Mouse (Mus musculus): ENCODE results near the gene B3gnt3. TPM values are rescaled to one million over a fixed set of nuclear protein-coding genes. Genes with fewer than 3 reads are reported as not detected.
"Not testable (repeated sequence)": the region's sequence is repeated elsewhere in the genome, so short reads cannot be mapped to it uniquely, and the experiment has no call there.

Gene B3gnt3
- 1.7 and 2.6 TPM in 2 replicates for polyA plus RNA-seq (2015; fragmentation: Nextera tagmentation; extraction: Ambion mirVana)

GRCm38 (mm10) chr8:71701414-71702086 lies at the start of gene B3gnt3:
Gene B3gnt3, minus strand, starts transcription at chr8:71701789.
- Histone ChIP-seq H3K27ac (no peak within 1 kb of the TSS), H3K4me1 (peaks cover 12% of the 10 kb centered on the region), H3K4me3 (peak within 1 kb of the TSS; percentile 21), H3K36me3 (no peaks in the 10 kb centered on the region), H3K9ac (no peak within 1 kb of the TSS), H3K9me3 (no peaks in the 10 kb centered on the region), H3K27me3 (peaks cover 72% of the 10 kb centered on the region), H3K4me2 (peak within 1 kb of the TSS; percentile 37)
- WGBS, result 17% methylated on average over 31 of the region's 34 CpGs
- no peak for ATAC-seq (ENCODE audit: insufficient number of reproducible peaks, low FRiP score, low TSS enrichment, low read depth)

- WGBS, result 81% methylated on average over 6 of the region's 6 CpGs
- H3K4me2 ChIP-seq; H3K9ac ChIP-seq; H3K9me3 ChIP-seq; H3K4me1 ChIP-seq; H3K4me3 ChIP-seq; H3K36me3 ChIP-seq; H3K27me3 ChIP-seq; H3K27ac ChIP-seq; ATAC-seq (ENCODE audit: insufficient number of reproducible peaks, low FRiP score, low TSS enrichment, low read depth): not testable (repeated sequence)
Observed at GRCm38 (mm10) chr8:71749321-71750075, 47.9 kb upstream of the B3gnt3 start.

- ATAC-seq (ENCODE audit: insufficient number of reproducible peaks, low FRiP score, low TSS enrichment, low read depth); H3K4me1 ChIP-seq; H3K36me3 ChIP-seq; H3K27ac ChIP-seq; H3K4me3 ChIP-seq; H3K4me2 ChIP-seq; H3K9ac ChIP-seq; H3K27me3 ChIP-seq; H3K9me3 ChIP-seq: not testable (repeated sequence)
Observed at GRCm38 (mm10) chr8:71747082-71747481, 45.5 kb upstream of the B3gnt3 start.

- ATAC-seq (ENCODE audit: insufficient number of reproducible peaks, low FRiP score, low TSS enrichment, low read depth), result no peak
- Histone ChIP-seq H3K4me1 (peaks cover 8% of the 10 kb centered on the region), H3K36me3 (no peaks in the 10 kb centered on the region), H3K9ac (no peak overlapping the region), H3K27me3 (no peaks in the 10 kb centered on the region; the same call in 1 of the 2 replicates), H3K4me3 (no peak overlapping the region), H3K4me2 (no peak overlapping the region), H3K27ac (no peak overlapping the region), H3K9me3 (no peaks in the 10 kb centered on the region)
- 86% methylated on average over 1 of the region's 1 CpGs for WGBS
Observed at GRCm38 (mm10) chr8:71745322-71745721, 43.7 kb upstream of the B3gnt3 start.

GRCm38 (mm10) chr8:71742783-71743182 lies 41.2 kb upstream of the B3gnt3 start:
- Histone ChIP-seq H3K4me3 (no peak overlapping the region), H3K27me3 (no peaks in the 10 kb centered on the region; the same call in 1 of the 2 replicates), H3K27ac (no peak overlapping the region), H3K4me1 (peaks cover 8% of the 10 kb centered on the region), H3K4me2 (no peak overlapping the region), H3K36me3 (no peaks in the 10 kb centered on the region), H3K9ac (no peak overlapping the region), H3K9me3 (no peaks in the 10 kb centered on the region)
- no peak for ATAC-seq (ENCODE audit: insufficient number of reproducible peaks, low FRiP score, low TSS enrichment, low read depth)
- 54% methylated on average over 2 of the region's 2 CpGs for WGBS

- no peaks in the 10 kb centered on the region for H3K9me3 ChIP-seq
- H3K4me2 ChIP-seq, result peak overlapping the region; percentile 42
- H3K4me1 ChIP-seq, result peaks cover 8% of the 10 kb centered on the region
- 6% methylated on average over 19 of the region's 19 CpGs for WGBS
- H3K9ac ChIP-seq, result no peak overlapping the region
- no peak for ATAC-seq (ENCODE audit: insufficient number of reproducible peaks, low FRiP score, low TSS enrichment, low read depth)
- no peaks in the 10 kb centered on the region for H3K36me3 ChIP-seq
- no peaks in the 10 kb centered on the region; the same call in 1 of the 2 replicates for H3K27me3 ChIP-seq
- H3K27ac ChIP-seq, result no peak overlapping the region
- peak overlapping the region; percentile 19 for H3K4me3 ChIP-seq
Observed at GRCm38 (mm10) chr8:71741687-71742114, 40.1 kb upstream of the B3gnt3 start.

- peak overlapping the region; percentile 42 for H3K4me2 ChIP-seq
- no peak for ATAC-seq (ENCODE audit: insufficient number of reproducible peaks, low FRiP score, low TSS enrichment, low read depth)
- no peaks in the 10 kb centered on the region; the same call in 1 of the 2 replicates for H3K27me3 ChIP-seq
- peaks cover 8% of the 10 kb centered on the region for H3K4me1 ChIP-seq
- no peak overlapping the region for H3K9ac ChIP-seq
- no peaks in the 10 kb centered on the region for H3K36me3 ChIP-seq
- WGBS, result 41% methylated on average over 3 of the region's 3 CpGs
- H3K4me3 ChIP-seq, result no peak overlapping the region
- no peaks in the 10 kb centered on the region for H3K9me3 ChIP-seq
- no peak overlapping the region for H3K27ac ChIP-seq
Observed at GRCm38 (mm10) chr8:71741226-71741625, 39.6 kb upstream of the B3gnt3 start.

GRCm38 (mm10) chr8:71738316-71738715 lies 36.7 kb upstream of the B3gnt3 start:
- not testable (repeated sequence) for H3K9me3 ChIP-seq, H3K4me3 ChIP-seq, H3K27ac ChIP-seq, H3K9ac ChIP-seq, H3K36me3 ChIP-seq, H3K4me2 ChIP-seq, H3K27me3 ChIP-seq, H3K4me1 ChIP-seq
- ATAC-seq (ENCODE audit: insufficient number of reproducible peaks, low FRiP score, low TSS enrichment, low read depth), result 0 out of 2 replicates have a peak, but pooled peaks have one; percentile 44

- WGBS, result 51% methylated on average over 3 of the region's 3 CpGs
- H3K9me3 ChIP-seq, result no peaks in the 10 kb centered on the region
Observed at GRCm38 (mm10) chr8:71731652-71732230, 30.2 kb upstream of the B3gnt3 start.

GRCm38 (mm10) chr8:71728826-71729620 lies 27.4 kb upstream of the B3gnt3 start:
- no peak overlapping the region for H3K9ac ChIP-seq
- H3K27me3 ChIP-seq, result peaks cover 46% of the 10 kb centered on the region
- H3K4me1 ChIP-seq, result peaks cover 23% of the 10 kb centered on the region
- H3K4me2 ChIP-seq, result peak overlapping the region; percentile 55
- no peaks in the 10 kb centered on the region for H3K36me3 ChIP-seq
- no peak for ATAC-seq (ENCODE audit: insufficient number of reproducible peaks, low FRiP score, low TSS enrichment, low read depth)
- H3K4me3 ChIP-seq, result peak overlapping the region; percentile 28; the same call in 1 of the 2 replicates
- no peak overlapping the region for H3K27ac ChIP-seq
- 4% methylated on average over 16 of the region's 16 CpGs for WGBS
- H3K9me3 ChIP-seq, result no peaks in the 10 kb centered on the region

More at GRCm38 (mm10) chr8:71731652-71732230, 30.2 kb upstream of the B3gnt3 start:
- Histone ChIP-seq H3K27me3 (peaks cover 19% of the 10 kb centered on the region), H3K4me2 (no peak overlapping the region), H3K4me1 (peaks cover 12% of the 10 kb centered on the region), H3K9ac (no peak overlapping the region), H3K4me3 (no peak overlapping the region), H3K36me3 (no peaks in the 10 kb centered on the region), H3K27ac (no peak overlapping the region)
- no peak for ATAC-seq (ENCODE audit: insufficient number of reproducible peaks, low FRiP score, low TSS enrichment, low read depth)

GRCm38 (mm10) chr8:71728240-71728785 lies 26.7 kb upstream of the B3gnt3 start:
- Histone ChIP-seq H3K36me3 (no peaks in the 10 kb centered on the region), H3K27ac (no peak overlapping the region), H3K9ac (no peak overlapping the region), H3K4me2 (peak overlapping the region; percentile 55), H3K9me3 (no peaks in the 10 kb centered on the region), H3K27me3 (peaks cover 48% of the 10 kb centered on the region), H3K4me3 (peak overlapping the region; percentile 28), H3K4me1 (peaks cover 23% of the 10 kb centered on the region)
- no peak for ATAC-seq (ENCODE audit: insufficient number of reproducible peaks, low FRiP score, low TSS enrichment, low read depth)
- WGBS, result 7% methylated on average over 19 of the region's 21 CpGs

Measured in limb, embryonic 15.5 days (tissue).